Mouse (Mus musculus) ES-E14 (cell line): ENCODE data around the gene Zzef1.

Experiments used
- CHD2 ChIP-seq: IDR thresholded peaks from 2 replicates; pipeline ENCODE4 v1.6.1; 2014; ENCODE audit warnings: mild to moderate bottlenecking, low read depth, low read length, inconsistent platforms
- HCFC1 ChIP-seq: IDR thresholded peaks from 2 replicates; pipeline ENCODE4 v1.6.1; 2012; ENCODE audit warnings: low read length, inconsistent platforms, borderline replicate concordance; ENCODE audit not compliant: insufficient read depth
- MAFK ChIP-seq: IDR thresholded peaks from 2 replicates; pipeline ENCODE4 v1.6.1; 2014; ENCODE audit warnings: mild to moderate bottlenecking, low read depth, low read length, inconsistent platforms; ENCODE audit not compliant: insufficient read depth
- ZC3H11A ChIP-seq: IDR thresholded peaks from 2 replicates; pipeline ENCODE4 v1.6.1; 2012; ENCODE audit warnings: low read depth, mild to moderate bottlenecking, inconsistent platforms, low read length, borderline replicate concordance
- ZNF384 ChIP-seq: IDR thresholded peaks from 2 replicates; pipeline ENCODE4 v1.6.1; 2012; ENCODE audit warnings: low read depth, low read length, inconsistent platforms

DNA sequence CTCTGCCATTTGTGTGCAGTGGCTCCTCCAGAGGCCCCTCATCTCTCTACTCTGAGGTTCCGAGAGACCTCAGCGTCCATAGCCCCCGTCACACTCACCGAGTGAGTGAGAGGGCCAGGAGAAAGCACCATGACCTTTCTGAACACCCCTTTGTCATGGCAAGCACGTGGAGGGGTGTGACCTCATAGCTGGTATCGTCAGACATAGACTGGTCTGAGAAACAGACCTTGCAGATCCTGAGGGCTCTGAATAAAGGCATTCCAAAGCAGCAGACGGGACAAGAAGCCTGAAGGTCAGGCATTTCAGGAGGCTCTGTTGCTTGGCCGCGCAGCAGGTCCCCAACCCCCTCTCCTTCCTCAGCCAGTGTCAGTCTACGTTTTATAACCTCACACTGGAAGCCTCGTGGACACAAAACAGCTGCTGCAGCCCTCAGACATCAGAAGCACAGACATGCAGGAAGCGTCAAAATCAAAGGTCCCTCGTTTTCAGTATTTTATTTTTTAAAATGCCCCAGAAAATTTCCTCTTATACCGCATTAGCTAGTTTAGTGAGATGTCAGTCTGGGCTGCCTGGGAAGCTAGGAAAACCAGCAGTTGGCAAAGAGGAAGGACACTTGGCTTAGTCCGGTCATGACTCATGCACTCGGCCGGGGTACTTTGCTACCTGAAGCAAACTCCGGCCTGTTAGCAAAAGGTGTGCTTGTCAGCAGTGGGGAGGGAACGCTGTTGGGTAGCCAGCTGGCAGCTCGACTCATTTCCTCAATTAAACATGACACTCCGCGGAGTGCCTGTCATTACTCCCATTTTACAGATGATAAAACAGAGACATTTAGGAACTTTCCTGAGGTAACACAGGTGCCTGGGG is 155.3 kb downstream of the Zzef1 start:
- TF ChIP-seq HCFC1 (no peak), MAFK (no peak), CHD2 (no peak), ZNF384 (no peak), ZC3H11A (no peak)
